Mouse (Mus musculus) C2C12 (cell line): ENCODE data around the gene Tiparp. TPM values are rescaled to one million over a fixed set of nuclear protein-coding genes. Genes with fewer than 3 reads are reported as not detected.

Experiments
- H3K27me3 ChIP-seq: one replicate; pipeline ENCODE4 v1.6.1; 2011; ENCODE audit not compliant: control insufficient read depth, insufficient read depth, insufficient read length
- H3K36me3 ChIP-seq: one replicate; pipeline ENCODE4 v1.6.1; 2011; ENCODE audit not compliant: control insufficient read depth, insufficient read depth
- H3K4me3 ChIP-seq: one replicate; pipeline ENCODE4 v1.5.1; 2011; ENCODE audit warnings: mild to moderate bottlenecking, control low read depth; ENCODE audit not compliant: poor library complexity, insufficient read depth, severe bottlenecking
- H3K79me2 ChIP-seq: one replicate; pipeline ENCODE4 v1.6.1; 2011; ENCODE audit not compliant: control insufficient read depth, insufficient read depth
- H3K79me3 ChIP-seq: one replicate; pipeline ENCODE4 v1.6.1; 2011; ENCODE audit warnings: low read depth, control low read depth
- H3ac ChIP-seq: one replicate; pipeline ENCODE3; 2011; ENCODE audit warnings: low read depth; ENCODE audit not compliant: control insufficient read depth, insufficient read length
- CEBPB ChIP-seq: IDR thresholded peaks from one replicate; pipeline ENCODE4 v1.6.1; 2011; ENCODE audit warnings: low read depth, mild to moderate bottlenecking, control low read depth, moderate library complexity
- CTCF ChIP-seq: IDR thresholded peaks from one replicate; pipeline ENCODE4 v1.5.1; 2011; ENCODE audit not compliant: control insufficient read depth, insufficient read depth, insufficient read length
- FOSL1 ChIP-seq: IDR thresholded peaks from one replicate; pipeline ENCODE4 v1.8.0; 2011; ENCODE audit warnings: mild to moderate bottlenecking, low read length; ENCODE audit not compliant: poor library complexity, insufficient read depth, severe bottlenecking
- MAX ChIP-seq: IDR thresholded peaks from one replicate; pipeline ENCODE4 v1.6.1; 2011; ENCODE audit warnings: mild to moderate bottlenecking, control low read depth
- MYOD1 ChIP-seq: IDR thresholded peaks from one replicate; pipeline ENCODE4 v1.6.1; 2011; ENCODE audit warnings: low read depth; ENCODE audit not compliant: control insufficient read depth, insufficient read length
- MYOG ChIP-seq: IDR thresholded peaks from one replicate; pipeline ENCODE4 v1.6.1; 2011; ENCODE audit not compliant: control insufficient read depth, insufficient read length; ENCODE audit errors: extremely low read depth
- USF1 ChIP-seq: IDR thresholded peaks from one replicate; pipeline ENCODE4 v1.6.1; 2011; ENCODE audit warnings: low read depth, mild to moderate bottlenecking, control low read depth, moderate library complexity
- long read RNA-seq, 2 experiments: library from polyadenylated mRNA; unstranded; transcript quantifications; one replicate each; pipeline ENCODE4 v2.0.0; 2019 to 2020
- polyA plus RNA-seq: library from polyadenylated mRNA; unstranded; fragments of >200 nt; fragmentation: generic; extraction: Trizol; gene quantifications from one replicate; pipeline ENCODE4 v1.2.1, GENCODE M21; 2012; ENCODE audit warnings: missing spikeins

Tiparp gene
- polyA plus RNA-seq = 2.9 TPM
- long read RNA-seq, experiment 1, full-length matches to known transcripts = 15 of 20 reads
- long read RNA-seq, experiment 1, partial matches to known transcripts = 4 of 20 reads
- long read RNA-seq, experiment 1, other reads (novel, unspliced or antisense) = 1 of 20 reads
- long read RNA-seq, experiment 2, full-length matches to known transcripts = 123 of 168 reads
- long read RNA-seq, experiment 2, partial matches to known transcripts = 40 of 168 reads
- long read RNA-seq, experiment 2, other reads (novel, unspliced or antisense) = 5 of 168 reads

DNA sequence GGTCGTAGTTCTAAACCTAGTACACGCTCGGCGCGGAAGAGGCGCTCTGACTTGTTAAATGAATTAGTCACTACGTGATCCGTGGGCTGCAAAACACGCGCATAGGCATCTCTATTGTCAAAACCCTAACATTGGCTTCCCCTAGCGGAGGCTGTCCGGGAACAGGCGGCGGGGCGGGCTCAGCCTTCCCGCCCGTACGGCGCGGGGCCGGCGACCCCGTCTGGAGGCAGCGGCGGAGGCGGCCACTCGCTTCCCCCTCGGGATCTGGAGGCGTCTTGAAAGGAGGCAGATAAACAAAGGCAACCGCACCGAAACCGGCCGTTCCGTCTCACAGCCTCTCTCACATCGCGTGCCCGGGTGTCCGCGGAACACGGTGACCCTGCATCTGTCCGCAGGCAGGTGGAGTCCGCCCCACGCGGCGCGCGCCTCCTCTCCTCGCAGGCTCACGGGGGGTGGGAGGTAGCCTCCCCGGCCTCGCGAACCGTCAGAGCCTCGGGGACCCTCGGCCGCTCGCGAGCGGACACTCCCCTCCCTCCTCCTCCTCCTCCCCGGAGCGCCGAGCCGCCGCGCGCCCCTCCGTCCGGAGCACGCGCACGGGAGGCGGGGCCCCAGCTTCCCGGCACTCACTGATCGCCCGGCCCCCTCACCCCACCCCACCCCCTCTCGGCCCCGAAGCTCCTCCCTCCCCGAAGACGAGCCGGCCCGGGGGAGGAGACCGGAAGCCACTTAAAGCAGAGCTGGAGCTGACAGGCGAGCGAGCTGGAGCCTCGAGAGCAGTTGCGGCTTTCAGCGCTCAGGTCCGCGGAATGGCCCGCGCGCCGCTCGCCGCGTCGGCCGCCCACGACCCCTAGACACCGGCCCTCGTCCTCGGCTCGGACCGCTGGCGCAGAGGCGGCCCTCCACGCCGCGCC lies at the start of gene Tiparp:
Tiparp (plus strand) TSS at position 720 of the 911 bp plus-strand sequence.
- Histone ChIP-seq H3K36me3 (peaks cover 19% of the 10 kb centered on the region), H3K27me3 (no peaks in the 10 kb centered on the region), H3K79me2 (peaks cover 46% of the 10 kb centered on the region), H3K79me3 (peaks cover 34% of the 10 kb centered on the region), H3ac (peak within 1 kb of the TSS; percentile 89), H3K4me3 (peak within 1 kb of the TSS; percentile 76)
- no peak for TF ChIP-seq MYOD1
- no peak for TF ChIP-seq USF1
- TF ChIP-seq CTCF = peak; percentile 44
- no peak for TF ChIP-seq FOSL1

DNA sequence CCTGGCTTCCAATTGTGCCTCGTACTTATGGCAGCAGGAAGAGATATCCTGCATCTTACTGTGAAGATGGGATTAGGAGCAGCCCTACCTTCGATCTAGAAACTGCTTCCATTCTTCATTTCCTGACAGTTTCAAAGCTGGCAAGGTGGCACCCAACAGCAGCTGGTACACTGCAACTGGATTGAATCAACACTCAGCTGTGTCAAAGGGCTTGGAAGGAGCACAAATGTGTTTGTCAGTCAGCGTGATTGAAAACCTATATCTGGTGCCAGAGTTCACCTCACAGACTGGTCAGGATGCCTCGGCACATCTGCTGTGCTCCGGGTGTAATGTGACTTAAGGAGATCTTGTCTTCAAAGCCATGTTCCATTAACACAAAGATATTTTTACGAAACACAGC lies 47.5 kb upstream of the Tiparp start:
- H3K4me3 ChIP-seq = no peak overlapping the region
- no peaks in the 10 kb centered on the region for H3K79me3 ChIP-seq
- TF ChIP-seq MYOD1 (peak; percentile 26), USF1 (no peak)
- H3ac ChIP-seq = no peak overlapping the region
- no peaks in the 10 kb centered on the region for H3K36me3 ChIP-seq
- H3K27me3 ChIP-seq = no peaks in the 10 kb centered on the region
- no peaks in the 10 kb centered on the region for H3K79me2 ChIP-seq

DNA sequence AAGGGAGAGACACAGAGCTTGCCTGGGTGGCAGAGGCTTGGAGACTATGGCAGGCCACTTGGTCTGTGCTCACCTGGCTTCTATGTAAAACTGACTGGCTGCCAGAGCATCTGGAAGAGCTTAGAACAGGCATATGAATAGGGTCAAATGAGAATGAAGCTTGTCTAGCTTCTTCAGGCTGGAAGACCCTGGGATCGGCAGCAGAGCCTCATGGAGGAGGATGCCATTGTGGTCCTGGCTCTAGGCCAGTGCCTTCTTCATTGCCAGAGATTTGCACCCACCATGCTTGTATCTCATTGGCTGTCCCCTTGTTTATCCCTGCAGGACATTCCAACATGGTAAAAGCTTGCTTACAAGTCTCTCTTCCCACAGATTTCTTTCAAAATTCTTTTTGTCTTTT lies 45.9 kb upstream of the Tiparp start:
- H3K36me3 ChIP-seq = no peaks in the 10 kb centered on the region
- H3K4me3 ChIP-seq = no peak overlapping the region
- H3K79me2 ChIP-seq = no peaks in the 10 kb centered on the region
- no peak overlapping the region for H3ac ChIP-seq
- H3K79me3 ChIP-seq = no peaks in the 10 kb centered on the region
- TF ChIP-seq CEBPB = no peak
- TF ChIP-seq MYOG = no peak
- no peak for TF ChIP-seq MYOD1
- no peak for TF ChIP-seq FOSL1
- TF ChIP-seq MAX = no peak
- no peak for TF ChIP-seq USF1
- TF ChIP-seq CTCF = no peak
- H3K27me3 ChIP-seq = no peaks in the 10 kb centered on the region

DNA sequence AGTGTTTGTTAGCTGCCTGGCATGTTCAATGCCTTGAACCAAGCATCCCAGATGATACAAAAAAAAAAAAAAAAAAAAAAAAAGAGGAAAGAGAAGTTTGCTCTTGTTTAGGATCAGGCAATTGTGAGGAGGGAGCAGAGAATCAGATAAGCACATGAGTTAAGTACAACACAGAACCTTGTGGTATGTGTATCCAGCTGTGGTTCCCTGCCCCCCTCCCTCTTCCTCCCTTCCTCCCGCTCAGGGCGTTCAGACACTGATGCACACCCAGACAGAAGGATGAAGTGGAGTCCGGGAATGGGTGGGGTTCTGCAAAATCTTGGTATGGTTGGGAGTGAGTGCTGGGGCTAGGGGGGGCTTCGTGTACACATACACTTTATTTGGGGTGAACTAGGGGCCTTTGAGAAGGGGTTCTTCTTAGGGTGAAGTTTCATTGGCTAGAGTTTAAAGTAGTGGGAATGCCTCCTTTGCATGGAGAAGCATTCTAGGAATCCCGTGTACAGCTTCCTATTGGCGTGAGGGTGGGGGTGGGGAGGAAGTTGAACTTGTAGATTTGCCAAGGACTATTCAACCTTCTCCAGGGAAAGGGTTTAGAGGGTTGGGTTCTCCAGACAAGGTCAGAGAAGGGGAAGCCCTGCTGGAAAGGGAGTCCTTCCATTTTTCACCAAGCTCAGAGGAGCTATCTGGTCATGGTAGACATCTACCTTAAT lies 45.4 kb upstream of the Tiparp start:
- Histone ChIP-seq H3K79me2 (no peaks in the 10 kb centered on the region), H3K36me3 (no peaks in the 10 kb centered on the region), H3K27me3 (no peaks in the 10 kb centered on the region), H3ac (no peak overlapping the region), H3K79me3 (no peaks in the 10 kb centered on the region), H3K4me3 (no peak overlapping the region)
- TF ChIP-seq MAX = no peak
- TF ChIP-seq MYOG = no peak
- TF ChIP-seq MYOD1 = peak; percentile 62
- TF ChIP-seq CTCF = no peak

DNA sequence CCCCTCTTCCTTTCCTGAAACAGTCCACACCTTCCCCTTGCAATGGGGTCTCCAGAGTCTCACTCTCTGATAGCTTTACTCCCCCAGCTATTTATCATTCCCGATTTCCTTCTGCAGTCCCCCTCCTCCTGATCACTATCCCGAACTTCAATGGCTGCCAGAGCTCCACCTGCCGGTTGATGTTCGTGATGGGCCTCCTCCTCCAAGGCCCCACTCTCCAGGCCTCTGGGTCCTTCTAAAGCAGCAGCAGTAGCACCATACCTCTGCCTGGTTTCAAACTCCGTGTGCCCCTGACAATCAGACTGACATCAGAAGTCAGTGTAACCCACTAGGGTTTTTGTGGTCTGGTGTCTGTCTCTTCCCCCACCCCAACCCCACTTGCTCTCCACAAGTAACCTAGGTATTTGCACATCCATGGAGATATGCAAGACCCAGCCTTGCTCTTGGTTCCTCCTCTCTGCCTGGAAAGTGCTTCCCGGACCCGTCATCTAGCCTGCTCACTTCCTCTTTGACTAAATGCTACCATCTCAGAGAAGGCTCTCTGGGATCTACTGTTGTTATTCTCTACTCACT lies 44.0 kb upstream of the Tiparp start:
- no peaks in the 10 kb centered on the region for H3K27me3 ChIP-seq
- H3K4me3 ChIP-seq = no peak overlapping the region
- TF ChIP-seq FOSL1 (no peak), CEBPB (no peak), USF1 (no peak), MYOD1 (no peak), MAX (no peak), CTCF (no peak), MYOG (no peak)
- H3K36me3 ChIP-seq = no peaks in the 10 kb centered on the region
- H3K79me3 ChIP-seq = no peaks in the 10 kb centered on the region
- H3K79me2 ChIP-seq = no peaks in the 10 kb centered on the region
- H3ac ChIP-seq = no peak overlapping the region
